Mouse (Mus musculus) hindbrain, embryonic 15.5 days (tissue): ENCODE measurements around the gene Abat. TPM values are rescaled to one million over a fixed set of nuclear protein-coding genes. Genes with fewer than 3 reads are reported as not detected.

Experiments used
- ATAC-seq: fragments of 200-750 bp; cut with Nextera tagmentation; 2 replicates; pipeline ENCODE4 v1.8.0; 2017; ENCODE audit warnings: low read depth, moderate number of reproducible peaks, moderate TSS enrichment; ENCODE audit not compliant: low FRiP score
- H3K27ac ChIP-seq: fragments of 300-500 bp; sonication (generic); replicated peaks from 2 replicates; pipeline ENCODE4 v1.5.1; 2015; ENCODE audit warnings: mild to moderate bottlenecking, inconsistent platforms
- H3K27me3 ChIP-seq: fragments of 300-500 bp; sonication (generic); 2 replicates; pipeline ENCODE4 v1.6.1; 2015; ENCODE audit warnings: control low read depth, inconsistent platforms
- H3K36me3 ChIP-seq: fragments of 300-500 bp; sonication (generic); 2 replicates; pipeline ENCODE4 v1.6.1; 2015; ENCODE audit warnings: control low read depth, inconsistent platforms
- H3K4me1 ChIP-seq: fragments of 300-500 bp; sonication (generic); replicated peaks from 2 replicates; pipeline ENCODE4 v1.6.1; 2015; ENCODE audit warnings: control low read depth, inconsistent platforms
- H3K4me2 ChIP-seq: fragments of 300-500 bp; sonication (generic); 2 replicates; pipeline ENCODE4 v1.6.1; 2015; ENCODE audit warnings: moderate library complexity, mild to moderate bottlenecking, inconsistent platforms
- H3K4me3 ChIP-seq: fragments of 300-500 bp; sonication (generic); 2 replicates; pipeline ENCODE4 v1.5.1; 2015; ENCODE audit warnings: mild to moderate bottlenecking, inconsistent platforms
- H3K9ac ChIP-seq: fragments of 300-500 bp; sonication (generic); 2 replicates; pipeline ENCODE4 v1.6.1; 2015; ENCODE audit warnings: inconsistent platforms
- H3K9me3 ChIP-seq: fragments of 300-500 bp; sonication (generic); 2 replicates; pipeline ENCODE4 v1.6.1; 2016; ENCODE audit warnings: control low read depth, inconsistent platforms
- WGBS: fragments of 180-500 bp; shearing (Covaris S2); methylation state at CpG from one replicate; pipeline ENCODE4 v1.1.7; 2015; 5-methylcytosine and 5-hydroxymethylcytosine counted together
- microRNA-seq: library from miRNA; unstranded; fragments of <30 nt; microRNA quantifications from one replicate; pipeline ENCODE4, GENCODE M21; 2016
- polyA plus RNA-seq: library from polyadenylated mRNA; unstranded; fragments of >200 nt; fragmentation: Nextera tagmentation; extraction: Ambion mirVana; gene quantifications from 2 replicates; pipeline ENCODE4 v1.2.1, GENCODE M21; 2015

The Abat gene
- polyA plus RNA-seq, 1 experiment from 2014 or later: 82.8 TPM

- Histone ChIP-seq H3K4me3 (no peak overlapping the region), H3K9me3 (no peaks in the 10 kb centered on the region), H3K36me3 (peaks cover 3% of the 10 kb centered on the region; the same call in 1 of the 2 replicates), H3K27ac (no peak overlapping the region), H3K4me1 (peaks cover 64% of the 10 kb centered on the region), H3K9ac (no peak overlapping the region), H3K27me3 (no peaks in the 10 kb centered on the region), H3K4me2 (peak overlapping the region; percentile 18; the same call in 1 of the 2 replicates)
- no peak for ATAC-seq
- 69% methylated on average over 4 of the region's 4 CpGs for WGBS
Measured at GRCm38 (mm10) chr16:8667814-8668213, 154.6 kb downstream of the Abat start.

GRCm38 (mm10) chr16:8668386-8668785, 155.2 kb downstream of the Abat start:
- peak overlapping the region; percentile 66; the same call in 1 of the 2 replicates for H3K4me2 ChIP-seq
- peaks cover under 1% of the 10 kb centered on the region; the same call in 1 of the 2 replicates for H3K36me3 ChIP-seq
- H3K4me1 ChIP-seq: peaks cover 60% of the 10 kb centered on the region
- WGBS: 56% methylated on average over 2 of the region's 2 CpGs
- H3K9ac ChIP-seq: no peak overlapping the region
- H3K4me3 ChIP-seq: no peak overlapping the region
- H3K27ac ChIP-seq: no peak overlapping the region
- no peak for ATAC-seq
- no peaks in the 10 kb centered on the region for H3K27me3 ChIP-seq
- no peaks in the 10 kb centered on the region for H3K9me3 ChIP-seq

- peak overlapping the region; percentile 79 for H3K4me3 ChIP-seq
- ATAC-seq: no peak
Measured at GRCm38 (mm10) chr16:8669432-8669831, 156.2 kb downstream of the Abat start.

GRCm38 (mm10) chr16:8670041-8671035, 157.1 kb downstream of the Abat start:
- peak overlapping the region; percentile 79 for H3K4me3 ChIP-seq
- H3K4me1 ChIP-seq: peaks cover 49% of the 10 kb centered on the region
- H3K4me2 ChIP-seq: peak overlapping the region; percentile 66
- peak overlapping the region; percentile 62 for H3K9ac ChIP-seq
- no peaks in the 10 kb centered on the region for H3K36me3 ChIP-seq
- WGBS: 2% methylated on average over 15 of the region's 15 CpGs
- ATAC-seq: peak; percentile 63
- H3K27ac ChIP-seq: peak overlapping the region; percentile 78
- no peaks in the 10 kb centered on the region for H3K27me3 ChIP-seq
- no peaks in the 10 kb centered on the region for H3K9me3 ChIP-seq

More at GRCm38 (mm10) chr16:8669432-8669831, 156.2 kb downstream of the Abat start:
- WGBS: 40% methylated on average over 5 of the region's 5 CpGs
- Histone ChIP-seq H3K4me1 (peaks cover 50% of the 10 kb centered on the region), H3K9me3 (no peaks in the 10 kb centered on the region), H3K4me2 (peak overlapping the region; percentile 66), H3K27ac (peak overlapping the region; percentile 78), H3K36me3 (no peaks in the 10 kb centered on the region), H3K9ac (peak overlapping the region; percentile 62), H3K27me3 (no peaks in the 10 kb centered on the region)

Small RNA genes within 50 kb of the gene (microRNA-seq; reads per million reads assigned to microRNA genes)
- not detected for gene Gm22137

Other genes starting within 250 kb of the Abat start
- gene Tmem114, start 88.3 kb upstream of the Abat start, polyA plus RNA-seq: 0.77 and 0.79 TPM in 2 replicates
- 43.8 and 51.7 TPM in 2 replicates for gene Mettl22, start 42.6 kb upstream of the Abat start, polyA plus RNA-seq
- gene Pmm2, start 124.2 kb downstream of the Abat start, polyA plus RNA-seq: 39.0 and 39.7 TPM in 2 replicates
- gene Tmem186, start 124.3 kb downstream of the Abat start, polyA plus RNA-seq: 20.2 and 22.0 TPM in 2 replicates
- gene Carhsp1, start 158.7 kb downstream of the Abat start, polyA plus RNA-seq: 171 and 178 TPM in 2 replicates
- gene Gm5767, start 167.3 kb downstream of the Abat start, polyA plus RNA-seq: not detected in 2 replicates